Mouse (Mus musculus): ENCODE measurements around the gene Mypn. TPM values are rescaled to one million over a fixed set of nuclear protein-coding genes. Genes with fewer than 3 reads are reported as not detected.

Mypn gene
- polyA plus RNA-seq, 1 experiment from 2014 or later: 1.8 TPM

DNA sequence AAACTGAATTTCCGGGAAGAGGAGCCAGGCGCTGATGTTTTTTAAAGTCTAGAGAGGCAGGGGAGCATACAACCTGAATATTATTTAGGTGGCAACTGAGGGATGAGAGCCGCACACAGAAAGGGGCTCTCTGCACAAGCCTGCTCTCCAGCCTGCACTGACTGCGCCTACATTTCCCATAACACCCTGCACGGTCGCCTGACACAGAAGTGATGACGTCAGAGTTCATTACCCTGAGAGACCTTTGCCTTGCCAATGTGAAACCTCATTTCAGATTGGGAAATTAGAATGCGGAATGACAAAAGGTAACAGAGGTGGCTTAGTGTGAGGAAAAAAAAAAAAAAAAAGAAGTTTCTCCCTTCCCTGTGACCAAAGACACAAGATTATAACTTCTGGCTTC, 81.2 kb downstream of the Mypn start:
- H3K9ac ChIP-seq (replicated peaks): no peak overlapping the region
- H3K27me3 ChIP-seq (replicated peaks): no peaks in the 10 kb centered on the region
- H3K36me3 ChIP-seq: no peaks in the 10 kb centered on the region
- no peaks in the 10 kb centered on the region for H3K9me3 ChIP-seq (replicated peaks)
- H3K4me2 ChIP-seq: 0 out of 2 replicates have a peak overlapping the region, but pooled peaks have one; percentile 31
- 31% methylated on average over 8 of the region's 8 CpGs for WGBS
- peak; percentile 86; the same call in 1 of the 2 replicates for ATAC-seq (ENCODE audit: low FRiP score)
- no peak overlapping the region for H3K27ac ChIP-seq (replicated peaks)
- H3K4me3 ChIP-seq (replicated peaks): no peak overlapping the region
- no peaks in the 10 kb centered on the region for H3K4me1 ChIP-seq

DNA sequence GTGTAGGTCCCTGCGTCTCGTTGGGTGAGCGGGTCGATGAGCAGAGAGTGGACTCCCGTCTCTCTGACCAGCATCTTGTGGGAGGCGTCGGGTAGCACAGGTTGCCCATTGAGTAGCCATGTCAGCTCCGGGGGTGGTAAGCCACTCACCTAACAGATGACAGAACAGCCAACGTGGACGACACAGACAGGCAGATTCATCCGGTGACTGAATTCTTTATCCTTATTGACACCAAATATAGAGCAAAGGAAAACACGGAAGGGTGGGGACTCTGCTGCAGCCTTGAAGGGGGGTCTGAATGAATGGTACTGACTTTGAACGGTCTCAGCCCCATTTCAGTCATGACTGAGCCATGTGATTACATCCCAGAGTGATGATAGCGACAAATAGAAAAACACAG, 81.8 kb downstream of the Mypn start:
- Histone ChIP-seq H3K9me3 (replicated peaks) (no peaks in the 10 kb centered on the region), H3K4me3 (replicated peaks) (no peak overlapping the region), H3K27ac (replicated peaks) (no peak overlapping the region), H3K9ac (replicated peaks) (no peak overlapping the region), H3K36me3 (no peaks in the 10 kb centered on the region), H3K4me2 (no peak overlapping the region), H3K4me1 (no peaks in the 10 kb centered on the region), H3K27me3 (replicated peaks) (no peaks in the 10 kb centered on the region)
- 87% methylated on average over 14 of the region's 14 CpGs for WGBS
- ATAC-seq (ENCODE audit: low FRiP score): no peak; the same call in 1 of the 2 replicates

DNA sequence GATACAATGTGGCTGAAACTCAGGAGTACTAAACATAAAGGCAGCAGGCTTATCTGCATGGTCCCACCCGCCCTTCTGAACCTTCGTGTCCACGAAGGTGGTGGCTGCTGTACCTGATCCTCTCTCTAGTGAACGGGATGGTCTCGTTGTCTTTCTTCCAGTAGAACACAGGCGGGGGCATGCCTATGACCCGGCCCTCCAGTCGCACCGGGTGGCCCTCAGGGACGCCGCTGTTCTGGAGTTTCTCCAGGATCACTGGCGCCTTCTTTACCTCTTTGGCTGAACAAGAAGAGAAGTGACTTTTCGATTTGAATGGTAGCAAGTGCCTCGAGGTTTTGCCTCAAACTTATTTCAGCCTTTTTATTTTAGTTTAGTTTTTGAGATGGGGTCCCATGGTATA, 83.8 kb downstream of the Mypn start:
- Histone ChIP-seq H3K4me3 (replicated peaks) (no peak overlapping the region), H3K9me3 (replicated peaks) (no peaks in the 10 kb centered on the region), H3K27me3 (replicated peaks) (no peaks in the 10 kb centered on the region), H3K4me1 (no peaks in the 10 kb centered on the region), H3K9ac (replicated peaks) (no peak overlapping the region), H3K36me3 (no peaks in the 10 kb centered on the region), H3K27ac (replicated peaks) (no peak overlapping the region), H3K4me2 (no peak overlapping the region)
- 79% methylated on average over 14 of the region's 14 CpGs for WGBS
- ATAC-seq (ENCODE audit: low FRiP score): no peak

DNA sequence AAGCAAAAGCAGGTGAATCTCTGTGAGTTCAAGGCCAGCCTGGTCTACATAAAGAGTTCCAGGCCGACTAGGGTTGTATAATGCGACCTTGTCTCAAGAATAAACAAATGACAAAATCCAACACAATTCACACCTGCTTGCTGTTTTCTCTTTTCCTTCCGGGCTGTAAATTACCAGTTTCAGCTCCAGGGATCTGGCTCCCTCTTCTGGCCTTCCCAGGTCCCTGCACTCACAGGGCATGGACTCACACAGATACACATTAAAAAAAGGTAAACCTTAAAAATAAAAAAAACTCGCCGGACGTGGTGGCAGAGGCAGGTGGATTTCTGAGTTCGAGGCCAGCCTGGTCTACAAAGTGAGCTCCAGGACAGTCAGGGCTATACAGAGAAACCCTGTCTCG, 86.2 kb downstream of the Mypn start:
- no peaks in the 10 kb centered on the region for H3K36me3 ChIP-seq
- no peaks in the 10 kb centered on the region for H3K27me3 ChIP-seq (replicated peaks)
- H3K27ac ChIP-seq (replicated peaks): no peak overlapping the region
- no peak for ATAC-seq (ENCODE audit: low FRiP score)
- no peaks in the 10 kb centered on the region for H3K4me1 ChIP-seq
- WGBS: 94% methylated on average over 8 of the region's 8 CpGs
- no peak overlapping the region for H3K9ac ChIP-seq (replicated peaks)
- H3K4me3 ChIP-seq (replicated peaks): no peak overlapping the region
- H3K9me3 ChIP-seq (replicated peaks): no peaks in the 10 kb centered on the region
- no peak overlapping the region for H3K4me2 ChIP-seq

DNA sequence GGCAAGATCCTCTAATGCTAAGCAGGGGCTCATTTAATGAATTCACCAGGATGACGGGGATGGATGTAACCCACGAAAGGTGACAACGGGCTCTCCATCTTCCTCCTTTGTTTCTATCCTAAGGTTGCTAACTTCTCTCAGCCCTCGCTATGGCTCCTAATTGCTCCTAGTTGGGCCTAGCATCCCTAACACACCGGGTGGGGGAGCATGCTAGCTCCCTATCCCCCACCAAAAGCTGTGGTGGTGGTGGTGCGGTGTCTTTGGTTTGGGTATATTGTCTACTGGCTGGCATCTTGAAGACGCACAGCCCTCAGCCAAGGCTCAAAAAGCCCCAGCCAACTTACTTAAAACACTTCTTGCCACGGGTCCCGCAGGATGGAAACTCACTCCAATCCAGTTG, 87.4 kb downstream of the Mypn start:
- ATAC-seq (ENCODE audit: low FRiP score): no peak
- whole genome bisulfite sequencing: 92% methylated on average over 9 of the region's 9 CpGs
- Histone ChIP-seq H3K4me1 (no peaks in the 10 kb centered on the region), H3K36me3 (no peaks in the 10 kb centered on the region), H3K9me3 (replicated peaks) (no peaks in the 10 kb centered on the region), H3K9ac (replicated peaks) (no peak overlapping the region), H3K4me2 (no peak overlapping the region), H3K27me3 (replicated peaks) (no peaks in the 10 kb centered on the region), H3K4me3 (replicated peaks) (no peak overlapping the region), H3K27ac (replicated peaks) (no peak overlapping the region)

DNA sequence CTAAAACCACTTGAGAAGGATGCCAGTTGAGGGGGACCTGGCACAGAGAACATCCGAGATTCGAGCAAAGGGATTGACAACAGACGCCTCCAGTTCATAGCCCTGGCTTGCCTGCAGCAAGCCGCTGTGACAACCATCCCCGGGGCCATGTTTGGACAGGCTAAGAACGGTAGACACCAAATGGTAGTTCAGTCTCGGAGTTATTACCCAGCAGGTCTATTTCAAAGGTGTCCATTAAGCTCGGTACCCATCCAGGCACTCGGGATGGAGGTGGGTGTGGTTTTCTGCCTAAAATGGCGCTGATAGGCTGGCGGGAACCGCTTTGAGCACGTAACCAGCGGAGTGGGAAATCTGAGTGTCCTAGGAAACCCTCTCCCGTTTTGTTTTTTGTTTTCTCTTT, 87.9 kb downstream of the Mypn start:
- Histone ChIP-seq H3K27ac (replicated peaks) (no peak overlapping the region), H3K36me3 (no peaks in the 10 kb centered on the region), H3K9ac (replicated peaks) (no peak overlapping the region), H3K9me3 (replicated peaks) (no peaks in the 10 kb centered on the region), H3K4me3 (replicated peaks) (no peak overlapping the region), H3K27me3 (replicated peaks) (no peaks in the 10 kb centered on the region), H3K4me1 (no peaks in the 10 kb centered on the region), H3K4me2 (no peak overlapping the region)
- ATAC-seq (ENCODE audit: low FRiP score): no peak
- WGBS: 85% methylated on average over 15 of the region's 15 CpGs

DNA sequence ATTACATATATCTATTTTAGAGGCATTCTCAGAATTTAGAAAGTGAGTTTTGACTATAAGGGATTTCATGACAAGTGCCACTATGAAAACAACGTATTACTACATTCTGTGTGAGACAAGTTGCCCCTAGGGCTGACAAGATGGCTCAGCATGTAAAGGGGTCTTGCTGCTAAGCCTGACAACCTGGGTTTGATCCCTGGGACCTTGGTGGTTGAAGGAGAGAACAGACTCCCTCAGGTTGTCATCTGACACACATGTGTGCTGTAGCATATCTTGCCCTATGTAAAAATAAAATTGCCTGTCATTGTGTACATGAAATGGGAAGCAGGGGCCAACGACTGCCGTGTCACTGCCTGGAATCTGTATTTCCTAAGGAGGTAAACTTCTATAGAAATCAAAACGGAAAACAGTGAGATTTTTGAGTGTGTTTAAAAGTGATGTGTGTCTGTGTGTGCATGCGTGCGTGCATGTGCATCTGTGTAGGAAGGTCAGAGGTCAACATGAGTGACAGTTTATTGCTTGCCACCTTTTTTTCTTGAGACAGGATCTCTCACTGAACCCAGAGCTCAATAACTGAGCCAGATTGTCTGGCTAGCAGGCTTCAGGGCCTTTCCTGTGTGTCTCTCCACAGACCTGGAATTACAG, 89.9 kb downstream of the Mypn start:
- Histone ChIP-seq H3K4me3 (replicated peaks) (no peak overlapping the region), H3K9ac (replicated peaks) (no peak overlapping the region), H3K27ac (replicated peaks) (no peak overlapping the region), H3K4me2 (no peak overlapping the region), H3K36me3 (no peaks in the 10 kb centered on the region), H3K4me1 (no peaks in the 10 kb centered on the region), H3K27me3 (replicated peaks) (no peaks in the 10 kb centered on the region), H3K9me3 (replicated peaks) (no peaks in the 10 kb centered on the region)
- ATAC-seq (ENCODE audit: low FRiP score): no peak
- 88% methylated on average over 6 of the region's 6 CpGs for WGBS

DNA sequence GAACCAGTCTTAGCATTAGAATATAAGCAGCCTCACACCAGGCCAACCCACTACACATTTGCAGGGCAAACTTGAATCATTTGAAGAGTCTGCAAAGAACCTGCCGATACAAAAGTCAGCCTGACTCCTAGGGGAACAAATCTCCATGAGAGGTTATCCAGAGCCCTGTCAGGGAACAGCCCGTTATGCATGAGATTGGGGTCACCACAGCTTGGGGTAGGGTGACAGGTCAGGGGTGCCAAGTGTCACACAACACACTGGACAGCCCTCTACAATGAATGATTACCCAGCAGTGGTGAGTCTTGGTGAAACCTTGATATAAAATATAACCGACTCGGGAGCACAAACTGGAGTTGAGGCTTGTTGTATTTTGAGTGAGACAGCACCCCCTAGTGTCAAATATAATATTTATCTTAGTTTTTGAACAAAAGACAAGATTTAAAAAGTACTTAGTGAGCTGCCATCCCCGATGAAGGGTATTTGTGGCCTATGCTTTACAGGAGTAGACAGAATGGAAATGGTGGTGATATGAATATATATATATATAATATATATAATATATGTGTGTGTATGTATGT, 90.6 kb downstream of the Mypn start:
- no peak overlapping the region for H3K9ac ChIP-seq (replicated peaks)
- no peaks in the 10 kb centered on the region for H3K9me3 ChIP-seq (replicated peaks)
- H3K27ac ChIP-seq (replicated peaks): no peak overlapping the region
- no peaks in the 10 kb centered on the region for H3K4me1 ChIP-seq
- no peak overlapping the region for H3K4me3 ChIP-seq (replicated peaks)
- no peaks in the 10 kb centered on the region for H3K27me3 ChIP-seq (replicated peaks)
- no peak for ATAC-seq (ENCODE audit: low FRiP score)
- H3K4me2 ChIP-seq: no peak overlapping the region
- WGBS: 47% methylated on average over 5 of the region's 5 CpGs
- H3K36me3 ChIP-seq: no peaks in the 10 kb centered on the region

DNA sequence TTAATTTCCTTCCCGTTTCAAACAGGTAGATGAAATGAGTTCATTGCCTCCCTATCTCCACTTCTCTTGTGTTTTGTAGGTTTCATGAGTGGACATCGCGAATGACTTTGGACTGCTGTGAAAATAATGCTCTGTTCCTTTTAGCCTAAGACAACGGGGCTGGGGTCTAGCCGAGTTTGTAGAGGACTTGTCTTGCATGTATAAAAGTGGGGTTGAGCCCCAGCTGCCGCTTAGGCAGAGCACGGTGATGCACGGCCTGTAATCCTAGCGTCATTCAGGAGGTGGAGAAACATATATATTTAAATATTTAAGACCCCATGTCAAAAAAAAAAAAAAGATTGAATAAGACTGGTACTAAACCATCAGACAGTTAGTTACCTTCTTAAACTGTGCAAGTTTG, 103.1 kb downstream of the Mypn start:
- peaks cover 14% of the 10 kb centered on the region for H3K4me1 ChIP-seq
- H3K27ac ChIP-seq (replicated peaks): peak overlapping the region; percentile 68
- ATAC-seq (ENCODE audit: low FRiP score): peak; percentile 62; the same call in 1 of the 2 replicates
- H3K4me3 ChIP-seq (replicated peaks): peak overlapping the region; percentile 66
- no peaks in the 10 kb centered on the region for H3K9me3 ChIP-seq (replicated peaks)
- H3K9ac ChIP-seq (replicated peaks): peak overlapping the region; percentile 62
- 6% methylated on average over 9 of the region's 9 CpGs for WGBS
- peak overlapping the region; percentile 95 for H3K4me2 ChIP-seq
- H3K36me3 ChIP-seq: no peaks in the 10 kb centered on the region
- peaks cover 25% of the 10 kb centered on the region for H3K27me3 ChIP-seq (replicated peaks)

DNA sequence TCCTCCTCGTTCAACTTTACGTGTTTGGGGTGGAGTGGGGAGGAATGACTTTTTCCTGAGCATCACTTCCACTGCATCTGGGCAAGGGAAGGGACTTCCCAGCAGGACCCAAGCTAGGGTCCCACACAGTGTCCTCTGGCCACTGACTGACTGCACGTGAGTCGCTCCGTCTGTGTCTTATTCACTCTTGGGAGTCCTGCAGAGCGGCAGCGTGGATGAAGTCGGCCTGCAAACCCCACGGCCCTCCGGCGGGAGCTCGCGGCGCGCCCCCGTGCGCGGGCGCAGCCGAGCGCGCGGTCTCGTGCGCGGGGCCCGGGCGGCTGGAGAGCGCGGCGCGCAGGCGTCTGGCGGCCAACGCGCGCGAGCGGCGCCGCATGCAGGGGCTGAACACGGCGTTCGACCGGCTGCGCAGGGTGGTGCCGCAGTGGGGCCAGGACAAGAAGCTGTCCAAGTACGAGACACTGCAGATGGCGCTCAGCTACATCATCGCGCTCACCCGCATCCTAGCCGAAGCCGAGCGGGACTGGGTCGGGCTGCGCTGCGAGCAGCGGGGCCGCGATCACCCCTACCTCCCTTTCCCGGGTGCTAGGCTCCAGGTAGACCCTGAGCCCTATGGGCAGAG, 103.7 kb downstream of the Mypn start:
- H3K9ac ChIP-seq (replicated peaks): peak overlapping the region; percentile 62
- peak overlapping the region; percentile 68 for H3K27ac ChIP-seq (replicated peaks)
- H3K4me2 ChIP-seq: peak overlapping the region; percentile 95
- H3K4me1 ChIP-seq: peaks cover 14% of the 10 kb centered on the region
- H3K9me3 ChIP-seq (replicated peaks): no peaks in the 10 kb centered on the region
- under 1% methylated on average over 59 of the region's 62 CpGs for WGBS
- H3K36me3 ChIP-seq: no peaks in the 10 kb centered on the region
- H3K4me3 ChIP-seq (replicated peaks): peak overlapping the region; percentile 66
- H3K27me3 ChIP-seq (replicated peaks): peaks cover 25% of the 10 kb centered on the region
- ATAC-seq (ENCODE audit: low FRiP score): peak; percentile 94

DNA sequence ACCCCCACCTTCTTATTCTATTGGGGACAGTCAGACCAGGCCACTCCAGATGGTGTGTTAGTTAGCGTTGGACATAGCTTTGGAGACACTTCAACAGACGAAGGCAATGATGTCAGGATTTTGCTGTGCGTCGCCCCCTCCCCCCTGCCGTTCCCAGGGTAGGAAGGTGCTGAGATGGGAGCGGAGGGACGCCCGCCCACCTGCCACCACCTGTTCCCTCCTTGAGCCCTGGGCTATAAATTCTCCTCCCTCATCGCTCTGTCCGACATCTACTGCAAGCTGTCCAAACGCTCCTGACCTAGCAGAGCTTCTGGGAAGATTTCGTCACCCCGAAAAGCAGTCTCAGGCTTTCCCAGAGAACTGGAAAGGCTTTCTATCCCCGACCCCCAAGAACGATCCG, 104.2 kb downstream of the Mypn start, which contains the start of gene Atoh7:
Gene Atoh7, plus strand, starts transcription at position 131 of the 400 bp plus-strand sequence.
- peak within 1 kb of the TSS; percentile 95 for H3K4me2 ChIP-seq
- H3K27me3 ChIP-seq (replicated peaks): peaks cover 25% of the 10 kb centered on the region
- H3K9me3 ChIP-seq (replicated peaks): no peaks in the 10 kb centered on the region
- H3K4me3 ChIP-seq (replicated peaks): peak within 1 kb of the TSS; percentile 66
- peaks cover 14% of the 10 kb centered on the region for H3K4me1 ChIP-seq
- peak within 1 kb of the TSS; percentile 62 for H3K9ac ChIP-seq (replicated peaks)
- no peak for ATAC-seq (ENCODE audit: low FRiP score)
- WGBS: 3% methylated on average over 16 of the region's 16 CpGs
- no peaks in the 10 kb centered on the region for H3K36me3 ChIP-seq
- peak within 1 kb of the TSS; percentile 68 for H3K27ac ChIP-seq (replicated peaks)

DNA sequence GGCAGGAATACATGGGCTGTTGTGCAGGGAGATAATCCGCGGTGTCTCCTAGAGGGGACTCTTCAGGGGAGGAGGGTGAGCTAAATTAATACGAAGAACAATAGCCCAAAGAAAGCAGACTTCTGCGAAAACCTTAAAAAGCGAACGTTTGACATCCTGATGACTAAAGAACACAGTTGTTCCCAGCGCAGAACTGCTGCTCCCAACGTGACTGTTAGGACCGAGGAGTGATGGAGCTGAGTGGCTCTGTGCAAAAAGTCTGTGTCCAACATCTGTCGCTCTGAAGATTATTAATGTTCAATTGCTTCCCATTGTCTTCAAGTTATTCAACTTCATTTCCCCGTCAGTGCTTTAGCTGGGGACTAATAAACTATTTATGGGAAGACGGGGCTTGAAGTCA, 105.6 kb downstream of the Mypn start:
- Histone ChIP-seq H3K36me3 (no peaks in the 10 kb centered on the region), H3K9ac (replicated peaks) (no peak overlapping the region), H3K9me3 (replicated peaks) (no peaks in the 10 kb centered on the region), H3K27ac (replicated peaks) (no peak overlapping the region), H3K4me2 (no peak overlapping the region), H3K4me3 (replicated peaks) (no peak overlapping the region), H3K4me1 (peaks cover 14% of the 10 kb centered on the region), H3K27me3 (replicated peaks) (peaks cover 25% of the 10 kb centered on the region)
- whole genome bisulfite sequencing: 50% methylated on average over 12 of the region's 12 CpGs
- no peak for ATAC-seq (ENCODE audit: low FRiP score)
